Mouse (Mus musculus) liver, embryonic 18 days (tissue): ENCODE data around the gene Rab3a. TPM values are rescaled to one million over a fixed set of nuclear protein-coding genes. Genes with fewer than 3 reads are reported as not detected.

Experiments used
- polyA plus RNA-seq: library from polyadenylated mRNA; depleted of rRNA; stranded (reverse); fragments of >200 nt; gene quantifications from 2 replicates; pipeline ENCODE4 v1.2.3, GENCODE M21; 2012; rRNA removed

Rab3a gene
- 3.5 and 4.2 TPM in 2 replicates for polyA plus RNA-seq

GRCm38 (mm10) chr8:70754043-70754870, at the start of gene Rab3a:
Gene Rab3a, plus strand, starts transcription at chr8:70754679.

GRCm38 (mm10) chr8:70718297-70718696, 36.2 kb upstream of the Rab3a start, which contains the start of gene Gm3336:
Gene Gm3336, plus strand, starts transcription at chr8:70718543.

GRCm38 (mm10) chr8:70723486-70724210, 30.8 kb upstream of the Rab3a start, which contains the start of gene Pde4c:
Gene Pde4c, plus strand, starts transcription at chr8:70723720.

GRCm38 (mm10) chr8:70760775-70761406, 6.4 kb downstream of the Rab3a start, which contains the start of gene Mpv17l2:
Gene Mpv17l2, minus strand, starts transcription at chr8:70760946.

GRCm38 (mm10) chr8:70776496-70777444, 22.3 kb downstream of the Rab3a start, which contains the start of gene Pik3r2:
Gene Pik3r2, minus strand, starts transcription at chr8:70776713.

GRCm38 (mm10) chr8:70804481-70805206, 50.2 kb downstream of the Rab3a start, which contains the start of gene Mast3:
Gene Mast3, minus strand, starts transcription at chr8:70805054.

GRCm38 (mm10) chr8:70808239-70808638, 53.8 kb downstream of the Rab3a start, which contains the start of gene Il12rb1:
Gene Il12rb1, plus strand, starts transcription at chr8:70808449.

Other genes starting within 250 kb of the Rab3a start
- gene Rex1bd, start 247.9 kb upstream of the Rab3a start, polyA plus RNA-seq: 43.3 and 47.6 TPM in 2 replicates
- 848 and 888 TPM in 2 replicates for gene Uba52, start 243.9 kb upstream of the Rab3a start, polyA plus RNA-seq
- gene Fkbp8, start 227.0 kb upstream of the Rab3a start, polyA plus RNA-seq: 154 and 168 TPM in 2 replicates
- 35.7 and 38.3 TPM in 2 replicates for gene Kxd1, start 226.7 kb upstream of the Rab3a start, polyA plus RNA-seq
- 13.9 and 18.2 TPM in 2 replicates for gene Ell, start 215.2 kb upstream of the Rab3a start, polyA plus RNA-seq
- gene Isyna1, start 160.3 kb upstream of the Rab3a start, polyA plus RNA-seq: 26.1 and 31.4 TPM in 2 replicates
- gene Ssbp4, start 145.8 kb upstream of the Rab3a start, polyA plus RNA-seq: 24.5 and 28.9 TPM in 2 replicates
- gene Lrrc25, start 138.5 kb upstream of the Rab3a start, polyA plus RNA-seq: 8.3 and 9.3 TPM in 2 replicates
- 3.7 and 6.3 TPM in 2 replicates for gene Gdf15, start 122.2 kb upstream of the Rab3a start, polyA plus RNA-seq
- gene Pgpep1, start 94.3 kb upstream of the Rab3a start, polyA plus RNA-seq: 19.5 and 19.7 TPM in 2 replicates
- 71.8 and 85.1 TPM in 2 replicates for gene Lsm4, start 81.4 kb upstream of the Rab3a start, polyA plus RNA-seq
- gene Jund, start 55.7 kb upstream of the Rab3a start, polyA plus RNA-seq: 48.4 and 51.5 TPM in 2 replicates
- gene Iqcn, start 51.2 kb upstream of the Rab3a start, polyA plus RNA-seq: not detected in 2 replicates
- 0.02 and 0.05 TPM in 2 replicates for gene Gm3336, start 36.1 kb upstream of the Rab3a start, polyA plus RNA-seq
- 6.5 and 7.5 TPM in 2 replicates for gene Pde4c, start 31.0 kb upstream of the Rab3a start, polyA plus RNA-seq
- 21.9 and 22.3 TPM in 2 replicates for gene Mpv17l2, start 6.3 kb downstream of the Rab3a start, polyA plus RNA-seq
- 10.5 and 12.6 TPM in 2 replicates for gene Pik3r2, start 22.0 kb downstream of the Rab3a start, polyA plus RNA-seq
- 23.3 and 28.2 TPM in 2 replicates for gene Mast3, start 50.4 kb downstream of the Rab3a start, polyA plus RNA-seq
- gene Il12rb1, start 53.8 kb downstream of the Rab3a start, polyA plus RNA-seq: 0.15 and 0.20 TPM in 2 replicates
- gene Arrdc2, start 85.0 kb downstream of the Rab3a start, polyA plus RNA-seq: 22.0 and 23.3 TPM in 2 replicates
- 0.53 and 0.66 TPM in 2 replicates for gene Kcnn1, start 108.6 kb downstream of the Rab3a start, polyA plus RNA-seq
- gene Ccdc124, start 119.3 kb downstream of the Rab3a start, polyA plus RNA-seq: 20.6 and 21.4 TPM in 2 replicates
- 0.10 and 0.19 TPM in 2 replicates for gene Slc5a5, start 138.1 kb downstream of the Rab3a start, polyA plus RNA-seq
- 2,497 and 2,930 TPM in 2 replicates for gene Rpl18a, start 142.7 kb downstream of the Rab3a start, polyA plus RNA-seq
- gene Map1s, start 151.3 kb downstream of the Rab3a start, polyA plus RNA-seq: 8.3 and 9.9 TPM in 2 replicates